Mouse (Mus musculus): ENCODE data around the gene Fate1. TPM values are rescaled to one million over a fixed set of nuclear protein-coding genes. Genes with fewer than 3 reads are reported as not detected.

Fate1 gene
- polyA plus RNA-seq, 1 experiment from 2014 or later: not detected

Other genes with a start within 250 kb of the Fate1 start
- 75.7 and 78.7 TPM in 2 replicates for gene Vma21, start 157.1 kb upstream of the Fate1 start, polyA plus RNA-seq (2015; fragmentation: Nextera tagmentation; extraction: Ambion mirVana)
- 0.09 and 0.14 TPM in 2 replicates for gene Gm1141, start 52.0 kb upstream of the Fate1 start, polyA plus RNA-seq (2015; fragmentation: Nextera tagmentation; extraction: Ambion mirVana)
- 1.7 TPM in 2 replicates for gene Prrg3, start 10.4 kb upstream of the Fate1 start, polyA plus RNA-seq (2015; fragmentation: Nextera tagmentation; extraction: Ambion mirVana)
- gene Cnga2, start 18.9 kb downstream of the Fate1 start, polyA plus RNA-seq (2015; fragmentation: Nextera tagmentation; extraction: Ambion mirVana): 0.17 and 0.27 TPM in 2 replicates
- not detected in 2 replicates for gene Magea4, start 249.0 kb downstream of the Fate1 start, polyA plus RNA-seq (2015; fragmentation: Nextera tagmentation; extraction: Ambion mirVana)

All from thymus, postnatal 0 days (tissue).